Mouse (Mus musculus) kidney, postnatal 10 days (tissue): ENCODE measurements at regions not wholly inside any gene's neighbourhood (a gene's known extent, or its start where the extent isn't known, plus 50 kb on each side); places are given as distances from the start of the nearest gene placed in this dataset.

ENCODE experiments used
- DNase-seq: peaks from one replicate; pipeline ENCODE4 v3.0.0; 2021; ENCODE audit warnings: mixed read lengths

DNA sequence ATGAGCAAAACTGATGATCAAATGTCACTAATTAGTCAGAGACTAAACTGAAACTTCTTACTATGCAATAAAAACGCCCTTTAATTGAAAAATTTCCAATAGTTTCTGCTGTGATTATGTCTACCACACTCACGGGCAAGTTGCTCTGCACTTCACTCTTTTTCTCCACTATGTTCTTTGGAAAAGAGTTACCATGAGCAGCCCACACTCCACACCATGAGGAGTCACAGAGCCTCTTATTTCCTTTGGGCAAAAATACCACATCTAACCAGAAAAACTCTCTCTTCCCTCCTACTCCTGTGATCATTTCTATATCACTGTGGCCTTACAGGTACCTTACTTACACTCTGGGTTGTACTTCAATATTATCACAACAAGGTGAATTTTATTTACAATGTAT lies 174.7 kb downstream of the Gm11361 start:
- no peak for DNase-seq

DNA sequence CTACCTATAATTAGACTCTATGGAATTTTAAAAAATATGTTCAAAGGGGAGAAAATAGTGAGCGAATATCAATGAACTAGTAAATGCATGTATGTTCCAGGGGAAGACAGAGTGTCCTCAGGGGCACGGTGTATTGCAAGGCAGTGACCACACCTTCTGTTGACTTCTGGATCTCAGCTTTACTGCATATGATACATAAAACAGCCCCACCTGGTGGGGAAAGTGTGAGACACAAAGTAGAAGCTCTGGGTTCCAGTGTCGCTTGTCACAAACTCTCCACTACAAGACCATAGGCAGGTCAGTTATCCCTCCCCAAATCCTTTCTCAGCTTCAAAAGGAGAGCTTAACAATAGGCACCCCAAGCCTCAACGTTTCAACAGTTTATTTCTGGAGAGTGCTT lies 168.8 kb downstream of the Gm11361 start:
- DNase-seq: peak; percentile 21

DNA sequence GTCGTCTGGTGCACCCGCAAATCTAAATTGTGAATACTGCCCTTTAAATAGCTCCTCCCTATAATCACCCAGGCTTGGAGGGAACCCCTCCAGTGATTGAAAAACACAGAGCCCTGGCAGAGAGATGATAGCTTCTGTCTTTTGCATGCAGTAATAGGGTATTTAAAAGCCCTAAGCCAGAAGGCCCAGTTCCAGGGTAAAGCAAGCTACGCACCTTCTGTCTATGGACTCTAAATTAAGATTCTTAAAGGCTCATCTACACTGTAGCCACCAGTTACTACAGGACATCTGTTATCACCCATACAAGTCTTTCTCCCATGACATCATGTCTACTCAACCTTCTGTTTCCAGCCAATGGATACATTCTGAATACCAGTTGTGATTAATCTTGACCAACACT lies 167.8 kb downstream of the Gm11361 start:
- no peak for DNase-seq

DNA sequence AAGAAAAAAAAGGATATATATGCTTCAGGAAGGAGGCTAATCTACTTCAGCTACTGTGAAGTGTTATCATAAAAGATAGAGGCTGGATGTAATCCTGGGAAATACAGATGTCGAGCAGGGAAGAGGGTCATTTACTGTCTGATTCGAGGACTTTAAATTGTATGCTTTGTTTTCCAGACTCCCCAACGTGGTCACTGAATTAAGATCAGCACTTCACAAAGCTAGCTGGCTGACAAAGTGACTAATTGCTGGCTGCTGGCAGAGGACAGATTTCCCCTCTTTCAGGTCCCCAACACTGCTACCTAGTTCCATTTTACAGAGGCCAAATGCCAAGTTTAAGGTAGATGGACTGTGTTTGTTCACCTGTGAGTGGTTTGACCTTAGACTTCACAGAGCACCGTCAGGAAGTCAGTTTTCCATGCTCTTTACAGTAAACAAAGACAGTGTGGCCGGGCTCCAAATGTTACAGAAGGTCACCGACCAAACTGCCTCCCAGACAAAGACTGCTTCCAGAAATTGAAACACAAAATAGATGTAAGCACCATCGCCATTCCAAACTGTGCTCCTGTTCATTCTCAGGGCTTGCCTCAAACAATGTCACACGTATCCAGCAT lies 167.2 kb downstream of the Gm11361 start:
- peak; percentile 77 for DNase-seq

DNA sequence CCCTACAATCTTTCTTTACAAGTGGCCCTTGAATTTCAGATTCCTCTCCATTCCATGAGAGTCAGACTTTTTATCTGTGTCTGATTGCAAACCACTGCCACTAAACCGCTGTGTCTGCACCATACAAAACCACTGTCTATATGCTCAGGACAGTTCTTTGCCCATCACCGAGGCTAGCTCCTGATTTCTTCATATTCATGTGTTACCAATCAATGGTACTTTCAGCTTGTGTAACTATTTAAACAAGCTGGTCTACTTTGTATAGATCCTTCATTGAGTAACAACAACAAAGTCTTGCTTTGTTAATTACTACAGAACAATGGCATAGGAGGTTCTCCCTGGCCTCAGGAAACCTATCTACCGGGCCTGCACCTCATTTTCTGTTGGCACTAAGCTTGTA lies 164.0 kb downstream of the Gm11361 start:
- DNase-seq: no peak

DNA sequence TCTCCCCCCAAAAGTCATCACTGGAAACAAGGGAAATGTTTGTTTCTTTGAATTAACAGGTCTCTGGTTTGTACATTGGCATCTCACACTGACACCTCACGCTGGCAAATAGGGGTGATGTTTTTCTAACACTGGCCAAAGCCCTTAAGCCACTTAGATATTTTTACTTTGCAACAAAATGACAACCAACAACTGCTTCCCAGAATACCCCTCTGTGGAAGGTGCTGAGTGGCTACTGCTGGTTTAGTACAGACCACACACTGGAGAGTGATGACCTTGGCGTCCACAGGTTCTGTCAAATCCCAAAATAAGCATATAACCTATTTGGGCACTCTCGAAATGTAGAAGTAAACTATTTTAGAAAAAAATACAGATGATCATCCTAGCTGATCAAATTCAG lies 163.3 kb downstream of the Gm11361 start:
- no peak for DNase-seq

DNA sequence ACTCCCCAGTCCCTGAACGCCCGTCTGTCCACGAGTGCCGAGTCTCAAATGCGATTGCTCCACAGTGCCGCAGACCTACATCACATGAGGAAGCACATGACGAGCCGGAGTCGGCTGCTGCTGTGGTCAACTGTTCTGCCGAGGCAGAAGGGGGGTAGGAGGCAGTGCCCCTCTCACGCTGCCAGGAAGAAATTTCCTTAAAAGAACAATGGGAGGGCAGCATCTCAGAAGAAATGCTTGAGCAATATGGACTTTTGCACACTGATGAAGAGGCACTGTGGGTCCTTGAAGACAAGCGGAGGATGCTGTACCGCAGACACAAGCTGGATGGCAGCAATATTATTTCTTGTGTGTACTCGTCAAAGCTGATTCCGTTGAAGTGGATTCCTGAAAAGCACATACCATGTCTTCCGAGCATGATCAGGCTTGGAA lies 162.6 kb downstream of the Gm11361 start:
- peak; percentile 79 for DNase-seq

DNA sequence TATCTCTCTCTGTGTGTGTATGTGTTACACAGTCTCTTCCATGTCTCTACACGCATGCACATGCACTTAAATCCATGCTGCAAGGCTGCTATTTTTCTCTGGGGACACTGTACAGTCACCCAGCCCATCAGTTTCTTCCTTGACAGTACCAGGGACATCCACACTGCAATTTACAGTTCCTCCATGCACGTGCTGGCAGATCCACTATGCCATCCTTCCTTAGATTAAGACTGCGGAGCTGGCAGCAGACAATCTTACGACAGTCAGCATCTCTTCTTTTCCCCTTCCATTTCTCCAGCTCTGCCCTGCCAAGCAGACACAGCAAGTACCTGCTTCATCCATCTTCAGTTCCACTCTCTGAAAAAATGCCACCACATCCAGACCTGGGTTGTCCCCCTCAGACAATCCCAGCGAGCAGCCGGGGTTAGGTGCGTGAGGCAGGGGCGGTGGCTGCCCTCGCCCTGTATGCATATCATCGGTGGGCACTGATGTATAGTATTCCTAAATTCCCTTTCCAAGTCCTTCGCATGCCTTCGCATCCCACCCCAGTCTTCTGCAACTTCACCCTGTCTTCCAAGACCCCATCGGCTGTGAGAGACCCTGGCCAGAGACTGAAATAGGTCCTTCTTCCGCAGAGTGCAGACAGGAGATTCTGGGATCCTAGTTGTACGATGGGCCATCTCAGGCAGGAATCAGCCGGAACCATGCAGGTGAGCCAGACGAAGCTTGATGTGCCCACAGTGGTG lies 161.8 kb downstream of the Gm11361 start:
- DNase-seq: peak; percentile 30

DNA sequence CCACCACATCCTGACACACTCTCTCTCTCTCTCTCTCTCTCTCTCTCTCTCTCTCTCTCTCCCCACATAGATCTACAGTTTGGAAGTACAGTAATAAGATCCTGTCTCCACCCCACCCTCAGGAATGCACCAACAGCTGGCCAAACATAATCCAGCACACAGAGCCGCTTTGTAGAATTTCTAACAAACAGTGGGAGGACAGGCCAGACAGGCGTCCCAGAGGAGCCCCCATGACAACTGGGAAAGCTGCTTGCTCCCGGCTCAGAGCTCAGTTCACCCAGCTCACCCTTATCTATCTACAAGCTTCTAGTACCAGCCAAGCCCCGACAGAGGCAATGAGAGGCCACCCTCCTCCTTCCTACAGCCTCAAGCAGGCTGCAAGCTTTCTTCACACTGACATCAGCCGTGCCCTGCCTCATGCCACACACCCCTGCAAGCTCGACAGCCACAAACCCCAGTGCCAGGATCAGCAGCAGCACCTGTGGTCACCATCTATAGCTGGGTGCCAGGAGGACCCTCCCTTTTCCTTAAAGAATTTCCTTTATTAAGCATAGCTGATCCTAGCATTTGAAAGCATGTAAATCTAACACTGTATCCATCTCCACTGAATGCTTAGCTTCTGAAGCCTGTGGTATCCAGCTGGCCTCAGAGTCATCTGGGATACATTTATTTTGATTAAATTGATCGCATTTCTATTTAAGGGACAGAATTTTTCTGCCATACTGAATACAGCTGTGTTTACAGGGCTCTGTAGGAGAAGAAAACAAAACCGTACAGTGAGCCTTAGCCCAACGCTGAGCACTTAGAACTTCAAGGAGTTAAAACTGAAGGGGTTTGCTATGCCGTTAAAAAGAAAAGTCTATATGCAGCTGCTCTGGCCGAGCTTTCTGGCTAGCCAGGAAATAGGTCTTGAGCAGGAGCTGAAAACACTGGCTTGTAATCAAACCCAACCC lies 160.9 kb downstream of the Gm11361 start:
- DNase-seq: peak; percentile 85

DNA sequence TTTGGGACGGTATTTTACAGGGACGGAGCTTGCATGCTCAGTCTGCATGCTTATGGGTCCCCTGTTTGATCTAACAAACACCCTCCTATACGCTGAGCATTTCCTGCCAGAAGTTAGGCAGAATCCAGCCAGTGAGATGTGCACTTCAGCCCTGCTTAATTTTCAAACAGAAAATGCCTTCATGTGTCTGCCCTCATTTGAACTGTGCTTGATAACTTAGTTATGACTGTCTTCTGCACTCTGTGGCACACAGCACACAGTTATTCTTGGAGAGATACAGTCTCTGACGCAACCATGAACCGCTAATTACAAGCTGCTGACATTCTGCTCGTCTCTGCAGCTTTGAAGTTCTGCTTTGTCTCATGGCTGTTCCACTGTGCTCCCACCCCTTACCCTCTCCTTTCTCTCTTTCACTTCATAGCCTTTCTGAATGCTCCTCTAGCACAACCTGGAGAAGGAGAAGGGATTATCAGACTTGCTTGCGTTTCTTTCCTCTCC lies 160.2 kb downstream of the Gm11361 start:
- DNase-seq: peak; percentile 63

DNA sequence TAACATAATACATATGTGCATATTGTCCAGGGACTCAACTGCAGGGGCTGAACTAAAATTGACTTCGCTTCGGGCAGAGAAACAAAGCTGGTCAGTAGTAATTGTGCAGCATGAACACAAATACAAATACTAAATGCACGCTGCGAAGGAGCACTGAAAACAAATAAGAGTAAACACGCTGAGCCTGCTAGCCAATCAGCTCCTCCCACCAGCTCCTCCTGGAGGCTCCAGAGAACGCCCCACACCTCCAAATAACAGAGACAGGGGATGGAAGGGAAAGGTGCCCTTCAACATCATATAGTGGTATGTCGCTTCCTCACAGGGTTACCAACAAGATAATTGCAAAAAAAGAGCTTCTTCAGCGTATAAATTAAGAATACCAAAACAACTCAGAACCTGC lies 159.6 kb downstream of the Gm11361 start:
- DNase-seq: peak; percentile 36

DNA sequence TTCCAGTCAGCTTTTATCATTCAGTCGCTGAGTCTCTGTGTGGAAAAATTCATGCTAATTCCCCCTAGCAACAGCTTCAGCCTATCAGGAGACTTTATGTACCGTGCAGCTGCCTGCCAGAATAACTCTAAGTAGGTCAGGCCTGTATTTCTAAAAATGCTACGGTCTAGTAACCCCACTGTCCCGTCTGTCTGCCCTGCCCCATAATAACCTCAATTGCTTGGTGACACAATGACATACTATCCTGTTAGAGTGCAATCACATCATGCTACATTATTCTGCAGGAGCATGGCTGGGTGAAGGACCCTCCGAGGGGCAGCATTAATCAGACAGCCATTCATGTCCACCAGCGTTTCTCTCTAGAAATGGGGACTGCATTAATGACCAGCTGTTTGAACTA lies 158.9 kb downstream of the Gm11361 start:
- DNase-seq: peak; percentile 66

DNA sequence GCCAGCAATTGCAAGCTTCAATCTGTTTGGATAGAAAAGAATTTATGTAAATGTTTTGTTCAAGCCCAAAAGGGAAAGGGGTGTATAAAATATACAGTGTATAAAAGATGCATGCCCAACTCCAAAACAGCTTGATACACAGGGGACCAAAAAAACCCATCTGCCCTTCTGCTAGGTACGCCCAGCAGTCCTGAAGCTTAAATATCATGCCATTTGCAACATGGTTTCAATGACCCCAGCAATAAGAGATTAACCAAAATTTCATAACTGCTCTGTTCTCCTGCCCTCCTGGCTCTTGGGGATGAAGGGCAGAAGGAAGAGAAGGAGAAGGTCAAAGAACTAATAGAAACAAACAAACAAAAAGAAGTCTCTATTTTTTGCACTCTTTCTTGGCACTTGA lies 158.4 kb downstream of the Gm11361 start:
- DNase-seq: no peak

DNA sequence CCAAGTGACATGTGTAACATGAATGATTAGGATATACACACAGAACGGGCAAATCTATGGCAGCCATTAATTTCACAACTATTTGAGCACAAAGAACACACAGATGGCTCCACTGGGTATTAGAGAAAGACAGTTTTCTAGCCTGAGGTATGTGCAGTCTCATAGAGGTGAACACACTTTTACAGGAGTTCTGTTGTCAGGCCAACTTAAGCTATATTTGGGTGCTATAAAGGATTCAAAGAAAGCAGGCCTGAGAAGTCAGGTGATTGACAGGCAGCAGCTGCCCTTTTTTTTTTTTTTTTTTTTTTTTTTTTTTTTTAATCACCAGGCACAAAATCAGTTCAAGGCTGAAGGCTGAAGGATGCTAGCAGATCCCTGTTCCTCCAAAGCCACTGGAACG lies 153.0 kb downstream of the Gm11361 start:
- DNase-seq: no peak

DNA sequence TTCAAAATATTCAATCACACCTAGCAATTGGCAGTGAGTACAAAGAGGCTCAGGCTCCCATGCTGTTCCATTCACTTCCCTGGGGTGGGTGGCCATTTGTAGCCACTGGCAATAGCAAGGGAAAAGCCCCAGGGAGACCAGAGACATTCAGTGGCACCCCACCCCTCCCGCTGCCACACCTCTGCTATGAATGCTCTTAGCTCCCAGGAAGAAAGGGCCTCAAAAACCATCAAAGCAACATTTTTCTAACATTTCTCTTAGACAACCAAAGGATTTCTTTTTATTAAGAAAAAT lies 152.2 kb downstream of the Gm11361 start:
- DNase-seq: no peak

DNA sequence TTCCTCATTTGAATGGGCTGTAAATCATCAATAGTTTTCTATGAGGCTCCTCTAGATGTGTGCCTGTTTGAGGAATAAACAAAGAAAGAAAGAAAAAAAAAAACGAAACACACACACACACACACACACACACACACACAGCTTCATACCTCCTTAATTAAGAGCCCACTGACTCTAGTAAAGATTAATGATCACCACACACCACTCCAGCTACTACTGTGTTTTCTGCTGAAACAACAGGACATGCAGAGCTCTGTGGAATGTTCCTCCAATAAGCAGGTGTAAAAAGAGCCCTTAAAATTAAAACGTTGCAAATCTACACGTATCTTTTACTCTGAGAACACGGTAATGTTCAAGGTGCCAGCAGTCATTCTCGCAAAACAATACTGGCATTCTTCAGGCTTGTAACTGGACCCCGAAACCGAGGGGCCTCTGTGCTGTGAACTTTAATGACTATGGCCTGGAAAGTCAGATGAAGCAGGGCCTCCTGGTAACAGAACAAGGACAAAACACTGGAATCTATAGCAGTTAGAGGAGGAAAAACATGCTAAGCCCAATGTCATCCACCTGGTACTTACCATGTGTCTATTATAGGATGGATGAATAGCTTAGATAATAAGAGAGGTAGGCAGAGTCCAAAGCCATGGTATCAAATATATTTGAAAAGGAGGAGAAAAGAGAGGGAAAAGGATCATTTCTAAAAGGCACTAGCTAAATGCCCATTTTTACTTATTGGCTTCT lies 151.7 kb downstream of the Gm11361 start:
- no peak for DNase-seq

DNA sequence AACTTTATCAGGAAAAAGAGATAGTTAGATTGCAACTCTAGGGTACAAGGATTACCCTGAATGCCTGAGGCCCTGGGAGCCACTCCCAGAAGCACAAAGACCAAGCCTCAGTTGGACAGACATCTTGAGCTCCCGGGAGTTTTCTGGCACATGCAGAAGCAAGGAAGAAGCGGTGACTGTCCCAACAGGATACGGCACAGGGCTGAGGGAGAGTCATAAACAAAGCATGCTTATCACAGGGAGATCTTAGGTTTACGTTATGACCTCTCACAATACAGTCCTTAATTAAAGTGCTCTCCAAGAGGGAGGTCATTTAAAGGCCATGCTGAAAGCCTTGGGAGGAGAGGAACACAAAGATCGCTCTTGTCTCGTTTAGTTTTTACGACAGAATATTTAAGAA lies 143.1 kb downstream of the Gm11361 start:
- DNase-seq: peak; percentile 31
